Mouse (Mus musculus) midbrain, embryonic 11.5 days (tissue): Measurements from ENCODE around the gene Mapkapk3. TPM values are rescaled to one million over a fixed set of nuclear protein-coding genes. Genes with fewer than 3 reads are reported as not detected.

Experiments used
- ATAC-seq: fragments of 200-750 bp; cut with Nextera tagmentation; 2 replicates; pipeline ENCODE4 v1.8.0; 2017; ENCODE audit warnings: moderate TSS enrichment, moderate library complexity; ENCODE audit not compliant: low FRiP score
- DNase-seq: peaks from one replicate; pipeline ENCODE4 v3.0.0; 2015; ENCODE audit warnings: low spot score; ENCODE audit errors: missing footprints
- H3K27ac ChIP-seq: fragments of 300-500 bp; sonication (generic); 2 replicates; pipeline ENCODE4 v1.5.1; 2014; ENCODE audit warnings: low read depth, low read length
- H3K27me3 ChIP-seq: fragments of 300-500 bp; sonication (generic); 2 replicates; pipeline ENCODE4 v1.6.1; 2014; ENCODE audit warnings: mild to moderate bottlenecking, low read length, moderate library complexity, mixed read lengths; ENCODE audit not compliant: control insufficient read depth, insufficient read depth
- H3K36me3 ChIP-seq: fragments of 300-500 bp; sonication (generic); 2 replicates; pipeline ENCODE4 v1.6.1; 2014; ENCODE audit warnings: mild to moderate bottlenecking, low read length, moderate library complexity, mixed read lengths; ENCODE audit not compliant: control insufficient read depth, insufficient read depth
- H3K4me1 ChIP-seq: fragments of 300-500 bp; sonication (generic); 2 replicates; pipeline ENCODE4 v1.6.1; 2014; ENCODE audit warnings: low read length; ENCODE audit not compliant: control insufficient read depth, insufficient read depth
- H3K4me2 ChIP-seq: fragments of 300-500 bp; sonication (generic); 2 replicates; pipeline ENCODE4 v1.6.1; 2014; ENCODE audit warnings: mild to moderate bottlenecking, moderate library complexity
- H3K4me3 ChIP-seq: fragments of 300-500 bp; sonication (generic); 2 replicates; pipeline ENCODE4 v1.5.1; 2014; ENCODE audit warnings: low read depth, low read length
- H3K9ac ChIP-seq: fragments of 300-500 bp; sonication (generic); 2 replicates; pipeline ENCODE4 v1.6.1; 2014; ENCODE audit warnings: low read length
- H3K9me3 ChIP-seq: fragments of 300-500 bp; sonication (generic); 2 replicates; pipeline ENCODE4 v1.6.1; 2016; ENCODE audit warnings: low read length; ENCODE audit not compliant: control insufficient read depth
- WGBS: fragments of 180-500 bp; shearing (Covaris S2); extraction: QIAGEN DNeasy Blood & Tissue Kit; methylation state at CpG from one replicate; pipeline ENCODE4 v1.1.7; 2014; 5-methylcytosine and 5-hydroxymethylcytosine counted together
- polyA plus RNA-seq: library from polyadenylated mRNA; unstranded; fragments of >200 nt; fragmentation: Nextera tagmentation; extraction: Ambion mirVana; gene quantifications from 2 replicates; pipeline ENCODE4 v1.2.1, GENCODE M21; 2014

Gene Mapkapk3
- polyA plus RNA-seq, 1 experiment from 2014 or later = 2.7 TPM

GRCm38 (mm10) chr9:107288105-107288650, 1.5 kb downstream of the Mapkapk3 start:
- no peak overlapping the region for H3K4me3 ChIP-seq
- DNase-seq (no peak), ATAC-seq (no peak)
- H3K36me3 ChIP-seq = no peaks in the 10 kb centered on the region
- WGBS = 93% methylated on average over 14 of the region's 14 CpGs
- H3K9ac ChIP-seq = no peak overlapping the region
- no peak overlapping the region for H3K27ac ChIP-seq
- H3K27me3 ChIP-seq = peaks cover 5% of the 10 kb centered on the region
- H3K4me1 ChIP-seq = peaks cover 7% of the 10 kb centered on the region; the same call in 1 of the 2 replicates
- no peaks in the 10 kb centered on the region for H3K9me3 ChIP-seq
- H3K4me2 ChIP-seq = no peak overlapping the region

- Histone ChIP-seq H3K4me3 (no peak overlapping the region), H3K9ac (no peak overlapping the region), H3K9me3 (no peaks in the 10 kb centered on the region), H3K36me3 (no peaks in the 10 kb centered on the region), H3K4me1 (peaks cover 7% of the 10 kb centered on the region; the same call in 1 of the 2 replicates), H3K27me3 (peaks cover 5% of the 10 kb centered on the region), H3K27ac (no peak overlapping the region), H3K4me2 (no peak overlapping the region)
- WGBS = 81% methylated on average over 2 of the region's 2 CpGs
- ATAC-seq (no peak), DNase-seq (no peak)
These were observed 2.4 kb downstream of the Mapkapk3 start for GRCm38 (mm10) chr9:107287294-107287693.

GRCm38 (mm10) chr9:107285009-107285408, 4.7 kb downstream of the Mapkapk3 start:
- no peak for DNase-seq
- peaks cover 5% of the 10 kb centered on the region for H3K27me3 ChIP-seq
- ATAC-seq = no peak
- no peak overlapping the region for H3K27ac ChIP-seq
- H3K4me2 ChIP-seq = no peak overlapping the region
- H3K4me3 ChIP-seq = no peak overlapping the region
- no peak overlapping the region for H3K9ac ChIP-seq
- H3K9me3 ChIP-seq = no peaks in the 10 kb centered on the region
- peaks cover 7% of the 10 kb centered on the region for H3K4me1 ChIP-seq
- 24% methylated on average over 3 of the region's 3 CpGs for WGBS
- no peaks in the 10 kb centered on the region for H3K36me3 ChIP-seq

GRCm38 (mm10) chr9:107282951-107283350, 6.7 kb downstream of the Mapkapk3 start:
- no peaks in the 10 kb centered on the region for H3K36me3 ChIP-seq
- no peaks in the 10 kb centered on the region for H3K9me3 ChIP-seq
- no peak overlapping the region for H3K9ac ChIP-seq
- peaks cover 6% of the 10 kb centered on the region for H3K4me1 ChIP-seq
- WGBS = 90% methylated on average over 9 of the region's 9 CpGs
- no peak for DNase-seq
- no peak overlapping the region for H3K4me2 ChIP-seq
- no peak for ATAC-seq
- no peaks in the 10 kb centered on the region for H3K27me3 ChIP-seq
- H3K27ac ChIP-seq = no peak overlapping the region
- no peak overlapping the region for H3K4me3 ChIP-seq

- Histone ChIP-seq H3K27me3 (no peaks in the 10 kb centered on the region), H3K9ac (no peak overlapping the region), H3K9me3 (no peaks in the 10 kb centered on the region), H3K4me2 (no peak overlapping the region), H3K27ac (no peak overlapping the region), H3K36me3 (no peaks in the 10 kb centered on the region), H3K4me3 (no peak overlapping the region), H3K4me1 (peaks cover 6% of the 10 kb centered on the region)
- DNase-seq (no peak), ATAC-seq (no peak)
- WGBS = 89% methylated on average over 5 of the region's 5 CpGs
These were observed 8.3 kb downstream of the Mapkapk3 start for GRCm38 (mm10) chr9:107281241-107281987.

- no peak overlapping the region; the same call in 1 of the 2 replicates for H3K4me2 ChIP-seq
- no peak overlapping the region for H3K4me3 ChIP-seq
These were observed 9.2 kb downstream of the Mapkapk3 start for GRCm38 (mm10) chr9:107280322-107281027.

GRCm38 (mm10) chr9:107279378-107280321, 10.0 kb downstream of the Mapkapk3 start:
- Histone ChIP-seq H3K4me3 (no peak overlapping the region), H3K27ac (no peak overlapping the region)

More at GRCm38 (mm10) chr9:107280322-107281027, 9.2 kb downstream of the Mapkapk3 start:
- DNase-seq (no peak), ATAC-seq (0 out of 2 replicates have a peak, but pooled peaks have one; percentile 42)
- no peak overlapping the region for H3K27ac ChIP-seq
- no peaks in the 10 kb centered on the region for H3K36me3 ChIP-seq
- H3K9me3 ChIP-seq = no peaks in the 10 kb centered on the region
- WGBS = 46% methylated on average over 13 of the region's 13 CpGs
- 0 out of 2 replicates have a peak overlapping the region, but pooled peaks have one; percentile 24 for H3K9ac ChIP-seq
- no peaks in the 10 kb centered on the region for H3K27me3 ChIP-seq
- H3K4me1 ChIP-seq = peaks cover 6% of the 10 kb centered on the region

GRCm38 (mm10) chr9:107278527-107279377, 10.9 kb downstream of the Mapkapk3 start:
- Histone ChIP-seq H3K4me2 (no peak overlapping the region), H3K4me3 (no peak overlapping the region), H3K9me3 (no peaks in the 10 kb centered on the region), H3K27me3 (no peaks in the 10 kb centered on the region), H3K36me3 (no peaks in the 10 kb centered on the region), H3K9ac (no peak overlapping the region), H3K4me1 (peaks cover 4% of the 10 kb centered on the region), H3K27ac (no peak overlapping the region)
- DNase-seq (no peak), ATAC-seq (no peak)
- 53% methylated on average over 8 of the region's 8 CpGs for WGBS

More at GRCm38 (mm10) chr9:107279378-107280321, 10.0 kb downstream of the Mapkapk3 start:
- peaks cover 4% of the 10 kb centered on the region for H3K4me1 ChIP-seq
- ATAC-seq = peak; percentile 27; the same call in 1 of the 2 replicates
- WGBS = 21% methylated on average over 16 of the region's 16 CpGs
- no peak for DNase-seq
- H3K9me3 ChIP-seq = no peaks in the 10 kb centered on the region
- peak overlapping the region; percentile 7; the same call in 1 of the 2 replicates for H3K4me2 ChIP-seq
- no peaks in the 10 kb centered on the region for H3K36me3 ChIP-seq
- no peaks in the 10 kb centered on the region for H3K27me3 ChIP-seq
- 0 out of 2 replicates have a peak overlapping the region, but pooled peaks have one; percentile 24 for H3K9ac ChIP-seq
